Mouse (Mus musculus): ENCODE measurements at regions not wholly inside any gene's neighbourhood (a gene's known extent, or its start where the extent isn't known, plus 50 kb on each side); places are given as distances from the start of the nearest gene placed in this dataset.

GRCm38 (mm10) chr10:55769642-55770041, 337.1 kb upstream of the Msl3l2 start:
- no peak for TF ChIP-seq CTCF (IDR thresholded peaks at IDR 0.05; ENCODE audit: extremely low read depth, insufficient read depth, low read length)
- TF ChIP-seq POLR2A (IDR thresholded peaks at IDR 0.05; ENCODE audit: extremely low read depth, insufficient read depth, low read length) = no peak

All from cortical plate, adult 2 months (tissue).